Mouse (Mus musculus) G1E (cell line): Measurements from ENCODE around the gene Cox14. TPM values are rescaled to one million over a fixed set of nuclear protein-coding genes. Genes with fewer than 3 reads are reported as not detected.

Source experiments
- ATAC-seq: 2 replicates; pipeline ENCODE4 v1.8.0; 2016; ENCODE audit warnings: mild to moderate bottlenecking; ENCODE audit not compliant: insufficient number of reproducible peaks, poor library complexity, low FRiP score, severe bottlenecking; ENCODE audit errors: extremely low read depth
- DNase-seq: peaks from one replicate; pipeline ENCODE4 v3.0.0; 2012; ENCODE audit warnings: low spot score
- H3K27me3 ChIP-seq: 2 replicates; pipeline ENCODE4 v1.6.1; 2012; ENCODE audit warnings: mild to moderate bottlenecking, low read length, inconsistent platforms; ENCODE audit not compliant: insufficient read depth
- H3K36me3 ChIP-seq: replicated peaks from 2 replicates; pipeline ENCODE3; 2012; ENCODE audit warnings: mild to moderate bottlenecking, inconsistent platforms
- H3K4me1 ChIP-seq: 2 replicates; pipeline ENCODE4 v1.6.1; 2012; ENCODE audit warnings: low read depth, low read length, inconsistent platforms, mixed read lengths; ENCODE audit not compliant: insufficient read depth
- H3K4me3 ChIP-seq: 2 replicates; pipeline ENCODE4 v1.5.1; 2012; ENCODE audit warnings: low read depth, mild to moderate bottlenecking, inconsistent platforms, low read length, moderate library complexity, mixed read lengths
- H3K9me3 ChIP-seq: replicated peaks from 2 replicates; pipeline ENCODE4 v1.6.1; 2012; ENCODE audit warnings: inconsistent platforms
- CTCF ChIP-seq: IDR thresholded peaks from 2 replicates; pipeline ENCODE4 v1.5.1; 2012; ENCODE audit warnings: low read depth, low read length, inconsistent platforms, mixed read lengths
- GATA1 ChIP-seq: IDR thresholded peaks from 2 replicates; pipeline ENCODE4 v1.6.1; 2012; ENCODE audit warnings: borderline replicate concordance, low read length, inconsistent platforms, mixed read lengths
- GATA2 ChIP-seq: IDR thresholded peaks from 2 replicates; pipeline ENCODE4 v1.6.1; 2012; ENCODE audit warnings: low read depth, low read length, inconsistent platforms, borderline replicate concordance
- POLR2AphosphoS5 ChIP-seq: IDR thresholded peaks from 2 replicates; pipeline ENCODE4 v1.6.1; 2012; ENCODE audit warnings: low read depth, low read length, inconsistent platforms; ENCODE audit not compliant: insufficient replicate concordance
- TAL1 ChIP-seq: conservative IDR thresholded peaks from 2 replicates; pipeline ENCODE4 v1.6.1; 2012; ENCODE audit warnings: low read depth, low read length, inconsistent platforms, mixed read lengths
- polyA plus RNA-seq: library from polyadenylated mRNA; stranded (reverse); fragments of >175 nt; gene quantifications from 2 replicates; pipeline ENCODE4 v1.2.3, GENCODE M21; 2012
- total RNA-seq, 2 experiments: library from RNA; stranded (forward) in 1 of 2; stranded (reverse) in 1 of 2; fragments of 200-1000 nt in 1 of 2; fragments of >200 nt in 1 of 2; fragmentation: Nextera tagmentation in 1 of 2; gene quantifications; 2 replicates each; pipeline ENCODE4 v1.2.3; 2014 to 2017

Cox14 gene
- total and polyA plus RNA-seq, 3 experiments = 44.1 to 115 (median 46.1) TPM

DNA sequence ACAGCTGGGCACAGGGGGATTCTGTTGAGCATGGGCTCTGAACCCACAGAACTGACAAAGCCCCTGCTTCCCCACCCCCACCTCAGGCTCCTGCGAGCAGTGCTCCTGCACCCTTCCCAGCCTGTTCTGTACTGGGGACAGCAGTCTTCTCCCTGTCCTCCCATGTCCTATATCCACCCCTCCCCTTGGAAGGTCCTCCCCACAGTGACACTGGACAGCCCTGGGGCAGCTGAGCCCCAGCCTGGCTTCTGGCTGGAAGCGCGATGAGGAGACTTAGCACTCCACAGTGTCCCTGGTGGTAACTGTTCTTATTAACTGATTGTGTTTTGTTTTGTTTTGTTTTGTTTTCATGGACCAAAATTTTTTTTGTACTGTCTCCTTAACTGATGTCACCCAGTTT, 11.8 kb upstream of the Cox14 start:
- no peaks in the 10 kb centered on the region for H3K9me3 ChIP-seq
- no peak for DNase-seq
- H3K27me3 ChIP-seq = peaks cover 27% of the 10 kb centered on the region
- H3K36me3 ChIP-seq = peaks cover 59% of the 10 kb centered on the region
- no peak overlapping the region for H3K4me3 ChIP-seq
- no peak for ATAC-seq
- TF ChIP-seq TAL1 (no peak), CTCF (no peak), GATA1 (no peak), POLR2AphosphoS5 (no peak), GATA2 (no peak)
- H3K4me1 ChIP-seq = peaks cover 14% of the 10 kb centered on the region

GRCm38 (mm10) chr15:99714206-99714605, 11.2 kb upstream of the Cox14 start:
- Histone ChIP-seq H3K4me1 (peaks cover 14% of the 10 kb centered on the region), H3K4me3 (no peak overlapping the region), H3K27me3 (peaks cover 33% of the 10 kb centered on the region), H3K9me3 (no peaks in the 10 kb centered on the region), H3K36me3 (peaks cover 53% of the 10 kb centered on the region)
- ATAC-seq (no peak), DNase-seq (no peak)
- no peak for TF ChIP-seq CTCF
- no peak for TF ChIP-seq TAL1
- no peak for TF ChIP-seq GATA2
- TF ChIP-seq GATA1 = no peak
- no peak for TF ChIP-seq POLR2AphosphoS5

DNA sequence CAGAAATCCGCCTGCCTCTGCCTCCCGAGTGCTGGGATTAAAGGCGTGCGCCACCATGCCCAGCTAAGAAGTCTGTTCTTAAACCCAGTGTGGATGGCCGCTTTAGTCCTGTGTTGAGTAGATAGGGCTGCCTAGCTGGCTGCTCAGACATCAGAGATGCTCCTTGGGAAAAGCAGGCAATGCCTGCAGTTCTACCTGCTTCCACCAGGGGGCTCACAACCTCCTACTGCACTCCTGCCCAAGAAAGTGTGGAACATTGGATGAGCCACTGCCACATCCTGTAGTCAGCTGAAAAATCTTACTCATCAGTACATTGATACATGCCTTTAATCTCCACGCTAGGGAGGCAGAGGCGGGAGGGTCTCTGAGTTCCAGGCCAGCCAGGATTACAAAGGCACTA, 10.6 kb upstream of the Cox14 start:
- Histone ChIP-seq H3K36me3 (peaks cover 46% of the 10 kb centered on the region), H3K27me3 (peaks cover 39% of the 10 kb centered on the region), H3K4me1 (peaks cover 14% of the 10 kb centered on the region), H3K4me3 (no peak overlapping the region), H3K9me3 (no peaks in the 10 kb centered on the region)
- ATAC-seq = peak; percentile 66
- TF ChIP-seq POLR2AphosphoS5 (no peak), CTCF (peak; percentile 95)
- DNase-seq = peak; percentile 59

- peaks cover 14% of the 10 kb centered on the region for H3K4me1 ChIP-seq
- no peak overlapping the region for H3K4me3 ChIP-seq
- ATAC-seq (no peak), DNase-seq (no peak)
- H3K36me3 ChIP-seq = peaks cover 41% of the 10 kb centered on the region
- no peaks in the 10 kb centered on the region for H3K9me3 ChIP-seq
- H3K27me3 ChIP-seq = peaks cover 45% of the 10 kb centered on the region
- TF ChIP-seq TAL1 = no peak; the same call in 1 of the 2 replicates
Measured at GRCm38 (mm10) chr15:99715361-99715865, 10.0 kb upstream of the Cox14 start.

DNA sequence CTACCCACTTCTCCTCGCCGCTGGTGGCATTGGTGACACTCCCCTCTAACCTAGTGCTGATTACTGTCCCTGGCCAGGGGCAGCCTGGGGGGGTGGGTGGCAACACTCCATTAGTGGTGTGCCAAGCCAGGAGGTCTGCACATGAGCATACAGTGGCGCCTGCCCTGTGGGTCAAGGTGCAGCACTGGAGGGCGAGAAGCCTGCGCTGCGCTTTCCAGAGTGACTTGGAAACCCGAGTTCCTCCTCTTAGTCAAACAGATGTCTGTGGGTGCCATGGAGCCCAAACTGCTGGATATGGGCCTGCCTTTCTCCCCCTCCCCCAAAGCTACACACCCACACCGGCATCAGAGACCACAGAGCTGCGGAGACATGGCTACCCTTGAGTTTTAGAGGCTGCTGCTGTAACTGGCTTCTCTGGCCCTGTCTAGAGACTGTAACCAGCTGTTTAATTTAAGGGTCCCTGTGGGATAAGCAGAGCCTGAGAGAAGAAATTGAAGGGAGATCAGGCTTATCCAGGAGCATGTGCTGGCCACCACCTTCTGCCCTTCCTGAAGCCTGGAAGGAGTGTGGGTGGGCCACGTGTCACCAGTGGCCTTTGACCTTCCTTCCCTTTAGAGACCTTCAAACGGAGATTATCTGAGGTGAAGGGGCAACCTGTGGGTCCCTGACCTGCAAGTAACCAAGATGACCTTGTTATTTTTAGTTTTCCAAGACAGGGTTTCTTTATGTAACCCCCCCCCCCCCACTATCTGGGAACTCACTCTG, 9.3 kb upstream of the Cox14 start:
- H3K27me3 ChIP-seq = peaks cover 50% of the 10 kb centered on the region
- no peak overlapping the region for H3K4me3 ChIP-seq
- ATAC-seq = no peak
- DNase-seq = no peak
- H3K9me3 ChIP-seq = no peaks in the 10 kb centered on the region
- H3K36me3 ChIP-seq = peaks cover 33% of the 10 kb centered on the region
- TF ChIP-seq GATA2 (no peak), GATA1 (no peak), TAL1 (no peak), CTCF (no peak), POLR2AphosphoS5 (no peak)
- H3K4me1 ChIP-seq = peaks cover 14% of the 10 kb centered on the region

GRCm38 (mm10) chr15:99716814-99717213, 8.6 kb upstream of the Cox14 start:
- peaks cover 27% of the 10 kb centered on the region for H3K36me3 ChIP-seq
- DNase-seq = no peak
- peaks cover 56% of the 10 kb centered on the region for H3K27me3 ChIP-seq
- no peak overlapping the region for H3K4me3 ChIP-seq
- H3K9me3 ChIP-seq = no peaks in the 10 kb centered on the region
- peaks cover 14% of the 10 kb centered on the region for H3K4me1 ChIP-seq
- no peak for ATAC-seq
- no peak for TF ChIP-seq CTCF
- TF ChIP-seq TAL1 = no peak
- TF ChIP-seq GATA2 = no peak
- no peak for TF ChIP-seq GATA1
- TF ChIP-seq POLR2AphosphoS5 = no peak
